Mouse (Mus musculus) cortical plate, adult 2 months (tissue): ENCODE results near the gene Clec4n.

Source experiments
- CTCF ChIP-seq: fragments of 200-500 bp; IDR thresholded peaks from 2 replicates; pipeline ENCODE4 v1.5.1; 2011; ENCODE audit warnings: mild to moderate bottlenecking, control low read depth, low read length; ENCODE audit not compliant: insufficient read depth; ENCODE audit errors: extremely low read depth
- POLR2A ChIP-seq: fragments of 200-500 bp; IDR thresholded peaks from 2 replicates; pipeline ENCODE4 v1.6.1; 2011; ENCODE audit warnings: mild to moderate bottlenecking, low read length, control low read depth; ENCODE audit not compliant: insufficient read depth; ENCODE audit errors: extremely low read depth

DNA sequence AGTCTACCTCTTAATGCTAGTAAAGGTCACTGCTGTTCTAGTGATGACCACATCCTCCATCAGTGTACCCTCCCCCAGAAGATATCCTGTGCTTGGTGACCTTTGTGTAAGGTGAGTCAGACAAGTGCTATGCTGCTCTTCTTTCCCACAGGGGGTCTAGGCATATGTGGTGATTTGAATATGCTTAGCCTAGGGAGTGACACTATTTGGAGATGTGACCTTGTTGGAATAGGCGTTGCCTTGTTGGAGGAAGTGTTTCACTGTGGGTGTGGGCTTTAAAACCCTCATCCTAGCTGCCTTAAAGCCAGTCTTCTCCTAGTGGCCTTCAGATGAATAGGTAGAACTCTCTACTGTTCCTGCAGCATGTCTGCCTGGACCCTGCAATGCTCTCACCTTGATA, 17.9 kb upstream of the Clec4n start:
- TF ChIP-seq CTCF (no peak), POLR2A (no peak)
